Mouse (Mus musculus) retina, adult 2 months (tissue): Measurements from ENCODE around the gene Plpp2.
A peak's percentile ranks its signal among the peaks of the same experiment; 100 is the strongest.

Experiments used
- DNase-seq: peaks from one replicate; pipeline ENCODE4 v3.0.0-alpha.2; 2012; ENCODE audit warnings: low read depth, low spot score

The Plpp2 gene

DNA sequence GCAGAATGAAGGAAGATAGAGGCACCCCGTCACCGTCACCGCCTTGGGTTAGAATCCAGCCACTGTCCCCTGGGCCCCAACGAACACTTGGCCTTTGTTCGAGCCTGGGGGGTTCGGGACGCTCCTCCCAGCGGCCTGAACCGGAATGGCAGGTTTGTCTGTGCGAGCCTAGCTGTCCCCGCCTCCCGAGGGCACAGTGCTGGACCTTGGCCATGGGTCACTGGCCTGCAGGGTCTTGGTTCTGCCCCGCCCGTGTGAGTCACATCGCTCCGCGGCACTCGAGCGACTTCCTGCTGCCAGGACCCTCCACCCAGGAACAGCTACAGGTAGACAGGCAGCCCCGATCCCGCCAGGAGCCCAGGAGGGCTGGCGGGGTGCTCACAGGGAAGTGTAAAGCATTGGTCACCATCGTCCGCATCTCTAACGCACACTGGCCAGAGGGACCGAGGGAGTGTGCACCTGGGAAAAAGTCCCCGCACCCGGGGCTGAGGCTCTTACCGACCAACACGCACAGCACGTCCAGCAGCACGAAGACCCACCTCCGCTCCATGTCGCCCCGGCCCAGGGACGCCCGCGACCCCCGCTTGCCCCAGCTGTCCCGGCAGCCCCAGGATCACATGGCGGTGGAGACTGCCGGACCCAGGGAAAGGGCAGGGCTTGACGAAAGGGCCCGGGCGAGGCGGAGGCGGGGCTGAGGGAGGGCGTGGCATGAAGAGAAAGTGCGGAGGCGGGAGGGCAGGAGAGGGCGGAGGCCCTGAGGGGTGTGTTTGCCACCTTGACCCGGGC, at the start of gene Plpp2:
TSS of gene Plpp2 (minus strand) at position 671 of the 786 bp plus-strand sequence.
- DNase-seq: peak; percentile 61

DNA sequence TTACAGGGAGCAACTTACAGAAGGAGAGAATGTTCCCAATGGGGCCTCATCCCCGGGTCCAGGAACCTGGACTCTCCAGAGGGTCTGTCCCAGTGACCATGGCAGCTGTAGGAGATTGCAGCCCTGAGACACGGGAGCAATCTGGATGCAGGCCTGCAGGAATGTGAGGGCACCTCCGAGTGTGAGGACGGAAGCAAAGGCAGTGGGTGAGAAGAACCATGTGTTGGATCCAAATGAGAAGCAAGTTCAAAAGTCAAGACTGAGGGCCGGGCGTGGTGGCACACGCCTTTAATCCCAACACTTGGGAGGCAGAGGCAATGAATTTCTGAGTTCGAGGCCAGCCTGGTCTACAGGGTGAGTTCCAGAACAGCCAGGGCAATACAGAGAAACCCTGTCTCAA, 47.9 kb upstream of the Plpp2 start:
- no peak for DNase-seq

DNA sequence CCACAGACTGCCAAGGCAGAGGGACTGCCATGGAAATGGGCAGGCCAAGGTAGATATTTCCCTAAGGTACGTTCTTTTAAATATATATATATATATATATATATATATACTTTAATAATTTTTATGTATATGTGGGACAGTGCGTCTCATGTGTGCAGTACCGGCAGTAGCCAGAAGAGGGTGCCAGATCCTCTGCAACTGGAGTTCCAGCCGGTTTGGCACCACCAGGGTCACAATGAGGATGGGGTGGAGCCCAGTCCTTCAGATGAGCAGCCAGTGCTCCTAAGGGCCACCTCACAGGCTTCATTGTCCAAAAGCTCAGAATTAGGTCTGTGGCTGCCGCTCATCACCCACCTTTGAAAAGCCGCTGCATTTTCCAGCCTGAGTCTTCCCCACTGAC, 47.2 kb upstream of the Plpp2 start:
- no peak for DNase-seq

DNA sequence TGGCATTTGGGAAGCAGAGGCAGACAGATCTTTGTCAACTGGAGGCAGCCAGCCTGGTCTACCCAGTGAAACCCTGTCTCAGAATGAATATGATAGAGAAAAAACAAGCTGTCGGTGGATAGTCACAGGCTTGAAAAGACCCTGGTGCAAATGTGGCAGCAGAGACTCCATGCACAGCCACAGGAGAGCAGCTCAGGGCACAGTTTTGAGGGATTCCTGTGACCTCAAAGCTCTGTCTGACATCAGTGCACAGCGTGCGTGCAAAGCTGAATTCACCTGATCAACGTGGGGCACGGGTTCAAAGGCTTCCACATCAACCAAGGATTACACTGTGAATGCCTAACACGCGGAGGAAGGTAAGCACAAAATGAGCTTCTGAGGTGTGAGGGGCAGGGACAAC, 46.8 kb upstream of the Plpp2 start:
- DNase-seq: no peak

DNA sequence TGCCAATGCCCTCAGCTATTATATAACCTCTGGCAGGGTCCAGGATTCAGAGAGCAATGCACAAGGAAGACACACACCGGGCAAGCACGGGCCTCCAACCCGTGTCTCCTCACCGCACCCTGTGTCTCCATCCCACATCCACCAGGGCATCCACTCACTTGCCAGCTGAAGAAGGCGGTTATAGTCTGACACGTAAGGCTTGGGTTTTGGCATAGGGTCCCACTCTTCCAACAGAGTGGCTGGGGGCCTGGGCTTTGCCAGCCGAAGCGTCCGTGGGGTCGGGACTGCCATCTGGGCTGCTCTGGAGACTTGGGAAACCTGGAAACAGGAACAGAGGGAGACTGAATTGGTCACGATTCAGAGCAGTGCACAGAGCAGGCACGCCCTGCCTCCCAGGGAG, 46.2 kb upstream of the Plpp2 start:
- DNase-seq: no peak

DNA sequence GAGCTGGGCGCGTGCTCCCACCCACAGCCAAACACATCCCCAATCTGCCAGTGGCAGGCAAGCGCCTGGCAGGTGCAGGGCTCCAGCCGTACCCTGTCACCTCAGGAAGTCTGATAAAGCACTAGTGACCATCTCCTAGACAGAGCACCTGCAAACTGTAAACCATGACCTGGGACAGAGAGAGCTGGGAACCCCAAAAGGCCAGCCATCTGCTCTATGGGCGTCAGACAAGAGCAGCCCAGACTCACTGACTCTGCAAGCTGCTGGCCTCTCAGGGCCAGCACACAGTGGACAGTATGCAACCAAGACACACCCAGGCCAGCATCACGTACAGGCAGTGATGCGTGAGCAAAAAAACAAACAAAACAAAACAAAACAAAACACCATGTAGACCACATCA, 45.3 kb upstream of the Plpp2 start:
- no peak for DNase-seq

DNA sequence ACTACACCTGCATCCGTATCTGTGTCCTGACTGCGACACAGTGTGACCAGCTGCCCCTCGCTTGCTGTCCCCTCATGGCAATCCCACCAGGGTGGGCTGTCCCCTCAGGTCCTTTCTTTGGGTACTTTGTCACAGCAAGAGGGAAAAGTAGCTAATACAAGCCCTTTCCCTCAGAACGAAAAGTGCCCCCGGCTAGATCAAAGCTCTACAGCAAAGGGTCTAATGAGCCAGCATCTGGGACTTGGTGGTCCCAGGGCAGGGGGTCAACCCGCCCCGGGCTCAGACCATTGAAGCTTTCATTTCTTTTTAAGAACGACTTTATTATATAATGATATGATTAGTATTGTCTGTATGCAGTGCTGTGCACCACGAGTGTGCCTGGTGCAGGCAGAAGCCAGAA, 44.7 kb upstream of the Plpp2 start:
- DNase-seq: no peak

DNA sequence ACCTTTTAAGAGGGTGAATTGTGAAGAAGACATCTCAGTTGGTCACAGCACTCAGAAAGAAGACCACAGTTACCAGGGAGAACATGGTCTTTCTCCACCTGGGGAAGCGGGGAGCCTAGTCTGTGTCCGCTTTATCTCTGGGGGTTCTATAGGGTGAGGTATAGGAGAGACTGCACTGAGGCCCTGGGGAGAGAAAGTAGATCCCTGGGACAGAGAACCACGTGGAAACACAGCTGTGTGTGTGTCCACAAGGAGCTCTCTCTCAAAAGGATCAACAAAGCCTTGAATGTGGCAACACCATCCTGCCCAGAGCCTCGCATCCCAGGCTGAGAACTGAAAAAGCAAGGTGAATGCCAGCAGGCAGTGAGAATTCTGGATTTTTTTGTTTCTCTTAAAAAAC, 43.8 kb upstream of the Plpp2 start:
- DNase-seq: no peak

DNA sequence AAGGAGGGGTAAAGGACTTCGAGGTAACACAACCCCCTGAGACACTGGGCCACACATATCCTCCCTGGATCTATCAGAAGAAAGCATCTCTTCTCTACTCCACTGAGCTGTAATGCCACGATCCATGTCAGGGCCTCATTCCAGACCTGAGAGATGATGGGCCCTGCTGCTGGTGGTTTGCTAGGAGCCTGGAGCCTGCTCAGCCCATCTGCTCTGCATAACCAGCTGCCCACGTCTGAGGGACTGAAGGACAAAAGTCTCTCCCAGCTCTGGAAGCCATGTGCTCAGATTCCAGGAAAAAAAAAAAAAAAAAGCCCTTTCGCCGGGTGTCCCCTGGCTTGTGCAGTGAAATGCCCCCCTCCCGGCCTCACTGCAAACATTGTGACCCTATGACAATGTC, 42.2 kb upstream of the Plpp2 start:
- DNase-seq: no peak

DNA sequence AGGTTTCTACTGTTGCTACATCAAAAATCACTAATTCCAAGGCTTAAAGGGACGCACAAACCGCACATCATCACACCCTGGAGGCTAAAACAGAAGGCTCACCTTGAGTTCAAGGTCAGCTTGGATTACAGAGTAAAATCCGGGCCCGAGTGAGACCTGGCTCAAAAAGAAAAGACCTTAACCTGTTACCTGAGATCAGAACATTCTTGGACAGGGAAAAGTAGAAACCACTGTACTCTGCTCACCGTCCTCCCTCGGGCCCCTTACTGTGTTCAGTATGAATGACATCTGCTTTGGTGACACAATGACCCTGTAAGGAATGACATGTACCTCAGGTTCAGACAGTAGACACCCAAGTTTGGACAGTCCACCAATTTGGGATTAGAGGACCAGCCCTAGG, 41.2 kb upstream of the Plpp2 start:
- no peak for DNase-seq

DNA sequence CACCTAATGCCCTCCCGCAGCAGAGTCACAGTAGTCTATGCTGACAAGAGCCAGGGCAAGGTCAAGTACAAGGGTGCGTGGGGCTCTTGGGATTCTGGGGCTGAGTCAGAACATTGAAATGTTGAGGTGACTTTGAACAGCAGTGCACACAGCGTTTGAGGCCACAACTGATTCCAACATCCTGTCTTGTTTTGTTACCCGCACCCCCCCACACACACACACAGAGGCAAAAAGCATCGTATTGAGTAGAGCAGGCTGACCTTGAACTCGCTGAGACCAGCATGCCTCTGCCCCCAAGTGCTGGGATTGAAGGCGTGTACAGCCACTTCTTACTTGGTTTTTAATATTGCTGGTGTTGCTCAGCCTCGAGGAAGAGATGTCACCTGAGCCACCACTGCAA, 40.8 kb upstream of the Plpp2 start:
- no peak for DNase-seq

DNA sequence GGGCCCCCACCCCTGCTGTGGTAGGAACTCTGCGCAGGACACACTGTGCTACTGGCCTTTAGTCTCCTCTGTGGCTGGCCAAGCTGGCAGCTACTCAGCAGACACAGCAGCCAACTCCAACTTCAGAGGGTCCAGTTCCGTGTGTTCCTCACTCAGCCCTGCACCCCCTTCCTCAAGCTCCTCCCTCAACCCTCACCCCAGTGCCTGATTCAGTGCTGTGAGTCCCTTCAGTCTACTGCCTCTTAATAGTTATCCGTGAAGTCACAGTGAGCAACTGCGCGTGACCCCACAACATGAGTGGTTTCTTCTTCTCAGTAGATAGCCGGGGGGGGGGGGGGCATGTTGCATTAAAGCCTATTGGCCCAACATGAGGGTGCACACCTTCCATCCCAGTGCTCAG, 40.0 kb upstream of the Plpp2 start:
- DNase-seq: no peak

DNA sequence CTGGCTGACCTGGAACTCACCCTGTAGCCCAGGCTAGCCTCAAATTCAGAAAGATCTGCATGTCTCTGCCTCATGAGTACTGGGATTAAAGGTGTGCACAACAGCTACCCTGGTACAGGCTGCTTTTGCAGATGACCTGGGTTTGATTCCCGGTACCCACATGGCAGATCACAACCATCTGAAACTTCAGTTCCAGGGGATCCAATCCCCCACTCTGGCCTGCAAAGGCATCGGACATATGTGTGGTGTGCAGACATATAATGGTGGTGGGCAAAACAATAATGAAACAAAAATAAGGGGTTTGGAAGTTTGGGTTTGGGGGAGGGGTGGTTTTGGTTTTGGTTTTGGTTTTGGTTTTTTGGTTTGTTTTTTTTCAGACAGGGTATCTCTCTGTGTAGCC, 37.7 kb upstream of the Plpp2 start:
- DNase-seq: no peak

DNA sequence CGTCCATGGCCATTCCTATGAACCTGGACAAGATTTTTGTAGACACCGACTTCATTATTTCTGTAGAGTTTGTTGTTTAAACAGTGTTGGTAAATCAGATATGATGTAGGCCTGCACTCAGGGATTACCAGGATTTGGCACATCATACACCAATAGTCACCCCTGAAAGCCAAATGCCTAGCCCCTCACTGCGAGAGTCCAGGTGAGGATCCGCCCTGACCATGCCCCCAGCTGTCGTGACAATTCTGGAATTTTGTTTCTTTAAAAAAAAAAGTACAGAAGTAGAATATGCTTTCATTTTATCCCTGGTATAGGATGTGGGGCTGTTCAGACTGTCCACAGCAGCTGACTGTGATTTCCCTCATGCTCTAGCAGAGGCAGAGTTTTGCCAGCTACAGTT, 36.3 kb upstream of the Plpp2 start:
- DNase-seq: no peak

DNA sequence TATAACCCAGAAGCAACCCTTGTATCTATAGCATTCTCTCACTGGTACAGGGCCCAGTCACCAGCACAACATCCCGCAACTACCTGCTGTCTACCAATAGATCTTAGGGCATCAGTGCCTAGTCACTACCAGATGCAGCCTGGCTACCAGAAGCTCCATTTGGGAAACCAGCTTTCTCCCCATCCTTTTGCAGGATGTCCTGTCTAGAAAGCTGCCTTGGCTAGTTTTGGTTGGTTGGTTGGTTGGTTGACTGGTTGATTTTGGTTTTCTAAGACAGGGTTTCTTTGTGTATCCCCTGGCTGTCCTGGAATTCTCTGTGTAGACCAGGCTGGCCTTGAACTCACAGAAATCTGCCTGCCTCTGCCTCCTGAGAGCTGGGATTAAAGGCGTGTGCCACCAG, 26.1 kb upstream of the Plpp2 start:
- no peak for DNase-seq

DNA sequence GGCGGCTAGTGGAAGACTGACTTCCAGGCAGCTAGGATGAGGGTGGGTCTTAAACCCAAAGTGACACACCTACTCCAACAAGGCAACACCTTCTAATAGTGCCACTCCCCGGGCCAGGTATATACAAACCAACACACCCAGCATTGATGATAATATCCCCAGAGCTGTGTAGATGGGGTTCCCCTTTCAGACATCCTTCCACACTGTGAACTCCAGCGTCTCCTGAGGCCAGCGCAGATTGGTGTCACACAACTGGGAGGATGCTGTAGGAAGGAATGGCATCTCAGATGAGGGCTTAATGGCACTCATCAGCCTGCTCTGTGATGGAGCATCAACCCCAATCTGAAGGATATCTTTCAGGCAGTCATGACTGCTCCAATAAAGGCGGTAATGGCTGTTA, 23.9 kb upstream of the Plpp2 start:
- no peak for DNase-seq

DNA sequence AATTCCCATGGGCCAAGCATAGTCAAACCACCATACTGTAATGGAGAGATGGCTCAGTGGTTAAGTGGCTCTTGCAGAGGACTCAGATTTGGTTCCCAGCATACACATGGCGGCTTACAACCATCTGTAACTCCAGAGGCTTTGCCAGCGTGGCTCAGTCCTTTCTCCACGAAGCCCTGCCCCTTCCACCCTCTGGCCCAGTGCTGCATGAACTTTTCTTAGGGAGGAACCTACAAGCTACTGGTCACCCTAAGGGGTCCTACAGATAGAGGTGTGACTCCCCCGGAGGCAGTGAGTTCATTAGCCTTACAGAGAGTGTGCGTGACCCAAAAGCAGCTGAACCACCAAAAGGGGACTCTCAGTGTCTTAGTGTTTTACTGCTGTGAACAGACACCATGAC, 23.4 kb upstream of the Plpp2 start:
- no peak for DNase-seq

DNA sequence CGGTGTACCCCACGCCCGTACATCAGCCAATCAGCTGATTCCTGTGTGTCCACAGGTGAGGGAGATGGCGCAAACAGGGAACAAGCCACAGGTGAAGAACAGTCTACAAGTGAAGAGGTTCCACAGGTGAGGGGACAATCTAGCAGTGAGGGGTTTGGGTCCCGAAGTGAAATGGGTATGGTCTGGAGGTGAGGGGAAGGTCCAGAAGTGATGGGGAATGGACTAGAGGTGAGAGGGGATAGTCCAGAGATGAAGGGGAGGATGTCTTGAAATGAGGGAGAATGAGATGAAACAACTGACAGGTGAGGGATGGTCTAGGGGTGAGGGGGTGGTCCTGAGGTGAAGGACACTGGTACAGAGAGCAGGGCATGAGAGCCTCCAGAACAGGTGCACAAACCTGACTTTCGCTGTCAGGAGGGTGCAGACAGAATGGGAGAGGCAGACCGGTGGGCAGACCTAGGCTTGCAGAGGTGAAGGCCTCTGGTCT, 21.7 kb upstream of the Plpp2 start:
- DNase-seq: no peak

DNA sequence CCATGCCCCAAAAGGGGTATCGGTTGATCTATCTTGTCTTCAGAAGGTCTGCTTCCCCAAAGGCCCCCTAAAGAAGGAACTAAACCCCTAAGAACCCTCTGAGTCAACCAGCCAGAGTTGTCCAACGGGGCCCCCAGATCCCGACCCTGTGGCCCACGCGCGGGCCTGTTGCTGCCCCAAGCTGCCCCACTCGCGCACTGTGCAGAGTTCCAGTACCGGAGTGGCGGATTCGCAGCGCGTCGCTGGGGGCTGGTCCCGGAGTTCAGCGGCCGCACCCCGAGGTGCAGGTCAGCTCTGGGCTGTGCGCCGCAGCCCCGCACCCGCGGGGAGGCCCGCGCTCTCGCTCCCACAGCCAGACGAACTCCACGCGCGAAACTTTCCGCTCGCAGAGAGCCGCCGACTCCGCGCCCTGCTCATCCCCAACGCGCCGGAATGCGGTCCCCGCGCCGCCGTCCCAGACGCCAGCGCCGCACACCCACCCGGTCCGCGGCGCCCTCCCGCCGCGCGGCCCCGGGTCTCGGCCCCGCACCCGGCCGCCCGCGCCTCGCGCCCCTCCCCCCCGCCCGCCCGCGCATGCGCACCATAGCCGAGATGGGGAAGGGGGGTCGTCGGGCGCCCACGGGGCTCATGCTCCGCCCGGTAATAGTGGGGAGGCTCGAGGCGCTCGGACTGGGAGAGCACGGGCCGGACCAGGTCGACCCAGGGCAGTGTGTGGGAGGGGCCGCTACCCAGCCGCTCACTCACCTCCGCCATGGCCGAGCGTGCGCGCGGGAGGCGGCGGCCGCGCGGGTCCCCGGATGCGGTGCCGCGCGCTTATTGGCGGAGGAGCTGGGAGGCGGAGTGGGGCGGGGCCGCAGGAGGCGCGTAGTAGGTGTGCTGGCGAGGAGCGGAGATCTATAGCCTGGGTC, 21.0 kb upstream of the Plpp2 start, which contains the start of gene Mier2:
TSS of gene Mier2 (minus strand) at position 870 of the 908 bp plus-strand sequence.
- peak; percentile 69 for DNase-seq

DNA sequence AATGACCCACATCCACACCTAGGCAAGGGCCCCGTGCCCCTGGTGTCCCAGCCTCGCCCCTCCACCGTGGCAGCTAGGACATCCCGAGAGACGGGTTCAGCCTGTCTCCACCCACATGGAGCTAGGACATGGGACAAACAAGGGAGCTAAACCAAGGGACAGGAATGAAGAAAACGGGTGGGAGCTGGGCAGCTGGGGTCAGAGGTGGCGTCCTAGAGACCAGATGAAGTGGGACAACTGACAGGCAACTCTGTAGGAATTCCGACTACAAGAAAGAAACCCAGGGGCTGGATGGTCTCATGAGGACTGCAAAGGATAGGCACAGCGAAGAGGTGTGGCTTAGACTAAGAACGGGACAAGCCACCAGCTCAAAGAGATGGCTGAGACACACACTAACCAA, 20.1 kb upstream of the Plpp2 start:
- DNase-seq: no peak

DNA sequence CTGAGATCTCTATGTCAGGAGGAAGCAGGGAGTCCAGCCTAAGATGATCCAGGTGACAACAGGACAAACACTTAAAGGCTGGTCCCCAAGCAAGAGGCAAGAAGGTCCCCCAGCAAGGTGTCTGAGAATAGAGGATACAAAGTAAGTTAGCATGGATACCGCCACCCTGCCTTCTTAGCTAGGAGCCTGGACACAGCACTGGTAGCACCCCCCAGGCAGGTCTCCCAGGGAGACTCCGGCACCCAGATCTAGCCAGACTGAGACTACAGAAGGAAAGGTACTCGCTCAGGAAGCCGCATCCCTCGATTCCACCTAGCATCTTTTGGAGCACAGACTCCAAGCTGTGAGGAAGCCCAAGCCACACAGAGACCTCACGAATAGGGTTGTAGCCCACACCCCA, 19.6 kb upstream of the Plpp2 start:
- no peak for DNase-seq

DNA sequence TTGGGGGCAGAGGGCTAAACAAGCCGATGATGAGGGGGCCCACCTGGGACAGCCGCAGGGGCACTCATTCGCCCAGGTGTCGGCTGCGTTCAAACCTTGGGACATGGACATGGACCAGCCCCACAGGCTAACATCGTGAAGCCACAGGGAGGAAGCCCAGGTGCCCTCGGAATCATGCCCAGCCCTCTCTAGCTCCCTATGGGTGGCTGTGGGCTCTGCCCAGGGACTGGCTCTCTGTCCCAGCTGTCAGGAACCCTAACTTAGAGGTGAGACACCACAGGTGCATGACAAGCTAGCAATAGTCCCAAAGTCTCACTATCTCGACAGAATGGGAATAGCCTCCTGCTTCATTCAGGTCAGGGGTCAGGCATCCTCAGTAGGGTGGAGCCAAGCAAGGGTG, 18.9 kb upstream of the Plpp2 start:
- DNase-seq: no peak

DNA sequence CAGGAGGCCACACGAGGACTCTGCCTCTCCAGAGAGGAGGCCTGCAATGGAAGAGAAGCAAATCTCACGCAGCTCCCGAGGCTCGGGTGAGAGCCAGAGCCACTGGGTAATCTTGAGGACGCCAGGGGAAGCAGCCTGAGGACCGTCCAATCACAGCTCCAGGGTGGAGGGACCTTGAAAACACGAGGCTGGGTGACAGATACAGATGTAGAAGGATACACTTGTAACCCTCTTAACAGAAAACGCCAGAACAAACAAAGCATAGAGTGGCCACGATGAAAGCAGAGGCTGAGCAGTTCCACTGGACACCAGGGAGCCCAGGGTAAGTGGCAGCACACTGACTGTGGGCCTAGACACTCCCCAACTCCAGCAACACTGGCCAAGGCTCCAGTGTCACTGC, 16.8 kb upstream of the Plpp2 start:
- no peak for DNase-seq
